Mouse (Mus musculus): Measurements from ENCODE around the gene Col18a1. TPM values are rescaled to one million over a fixed set of nuclear protein-coding genes. Genes with fewer than 3 reads are reported as not detected.

Gene Col18a1
- total RNA-seq, 2 experiments from 2014 or later: 30.0 to 31.8 TPM

- intact Hi-C loops (cut with DNase I): no loop called here
- no peak for DNase-seq
Measured at GRCm38 (mm10) chr10:77190967-77191915, 24.9 kb upstream of the Col18a1 start.

DNA sequence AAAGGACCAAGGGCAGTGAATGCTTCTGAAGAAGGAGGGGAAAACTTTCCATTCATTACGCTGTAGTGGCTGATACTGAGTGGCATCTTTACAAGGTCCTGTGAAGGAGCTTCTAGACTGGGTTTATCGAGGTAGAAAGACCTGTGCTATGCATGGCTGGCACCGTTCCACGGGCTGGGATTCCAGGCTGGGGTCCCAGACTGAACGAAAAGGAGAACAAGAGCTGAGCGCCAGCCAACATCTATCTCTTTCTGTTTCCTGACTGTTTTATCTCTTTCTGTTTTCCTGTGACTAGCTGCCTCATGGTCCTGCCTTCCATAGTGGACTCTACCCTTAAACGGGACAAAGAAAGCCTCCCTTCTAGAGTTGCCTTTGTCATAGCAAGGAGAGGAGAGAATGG is 21.1 kb upstream of the Col18a1 start:
- DNase-seq: peak in 1 of 2 experiments; percentile 23
- intact Hi-C loops (cut with DNase I): no loop called here

DNA sequence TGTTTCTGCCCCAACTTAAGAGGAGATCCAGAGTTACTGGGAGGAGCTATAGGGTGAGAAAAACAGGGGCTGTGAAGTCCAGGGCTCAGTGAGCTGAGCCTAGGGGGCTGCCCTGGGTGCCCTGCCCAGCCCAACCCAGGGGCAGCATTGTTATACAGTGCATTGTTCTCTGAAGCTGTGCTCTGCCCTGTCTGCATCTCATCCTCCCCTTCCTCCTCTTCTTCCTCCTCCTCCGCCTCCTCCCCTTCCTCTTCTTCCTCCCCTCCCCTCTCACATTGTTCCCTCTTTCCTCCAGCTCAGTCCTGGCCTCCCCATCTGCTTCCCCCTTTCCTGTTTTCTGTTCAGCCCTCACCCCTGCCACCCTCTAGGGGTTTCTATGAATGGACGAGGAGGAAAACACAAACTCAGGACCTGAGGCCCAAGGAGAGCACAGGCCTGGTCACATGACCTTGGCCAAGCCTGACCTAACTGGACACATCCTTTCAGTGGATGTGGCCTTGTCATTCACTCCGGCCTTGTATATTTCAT is 16.5 kb upstream of the Col18a1 start:
- intact Hi-C loops (cut with DNase I): no loop called here
- DNase-seq: peak in 1 of 2 experiments; percentile 15

GRCm38 (mm10) chr10:77180110-77180509 is 13.8 kb upstream of the Col18a1 start:
- DNase-seq: no peak
- intact Hi-C loops (cut with DNase I): no loop called here

- intact Hi-C loops (cut with DNase I): no loop called here
- DNase-seq: no peak
Measured at GRCm38 (mm10) chr10:77178691-77179090, 12.3 kb upstream of the Col18a1 start.

GRCm38 (mm10) chr10:77170400-77170799 is 4.1 kb upstream of the Col18a1 start:
- intact Hi-C loops (cut with DNase I): no loop called here
- DNase-seq: no peak

DNA sequence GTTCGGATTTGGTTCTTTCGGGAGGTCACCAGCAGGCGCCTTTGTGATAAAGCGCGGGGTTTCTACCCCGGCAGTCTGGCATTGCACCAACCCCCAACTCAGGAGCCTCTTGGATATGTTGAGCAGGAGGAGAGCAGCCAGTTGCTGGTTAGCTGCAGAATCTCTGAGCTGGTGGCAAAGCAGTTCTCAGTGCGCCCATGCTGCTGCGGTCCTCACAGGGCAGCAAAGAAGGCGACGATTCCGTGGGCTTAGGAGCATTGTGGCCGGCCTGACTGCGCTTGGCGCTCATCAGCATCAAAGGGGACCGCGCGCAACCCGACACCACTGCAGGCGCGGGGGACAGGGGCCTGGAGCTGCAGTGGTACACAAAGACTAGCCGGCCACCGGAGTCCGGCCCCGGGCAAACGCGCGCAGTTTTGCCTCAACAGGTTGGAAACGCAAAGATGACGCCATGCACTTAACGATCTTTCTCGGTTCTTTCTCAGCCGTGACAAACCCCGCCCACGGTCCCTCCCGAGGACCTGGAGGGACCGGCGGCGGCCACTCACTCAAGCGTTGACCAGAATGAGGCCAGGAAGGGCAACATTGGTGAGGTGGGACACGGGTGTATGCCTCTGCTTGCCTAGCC is 916 bp downstream of the Col18a1 start:
- DNase-seq: peak in 1 of 2 experiments; percentile 20
- intact Hi-C loops (cut with DNase I): no loop called here

- no peak for DNase-seq
- intact Hi-C loops (cut with DNase I): no loop called here
Measured at GRCm38 (mm10) chr10:77164437-77165052, 1.8 kb downstream of the Col18a1 start.

DNA sequence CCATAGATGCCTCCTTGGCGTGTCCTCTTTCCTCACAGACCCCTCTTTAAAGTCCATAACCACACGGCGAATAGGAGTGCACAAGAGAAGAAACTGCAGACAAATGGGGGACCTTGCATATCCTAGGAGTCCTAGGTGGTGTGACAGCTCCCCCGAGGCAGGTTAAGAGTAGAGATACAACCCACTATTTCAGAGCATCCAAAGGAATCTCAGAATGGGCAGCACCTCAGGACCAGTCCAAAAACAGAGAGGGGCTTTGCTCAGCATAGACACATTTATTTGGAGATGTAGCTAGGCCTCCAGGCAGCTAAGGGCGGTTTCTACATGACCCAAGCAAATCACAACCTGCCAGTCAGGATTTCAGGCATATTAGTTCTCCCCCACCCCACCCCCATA is 2.3 kb downstream of the Col18a1 start:
- DNase-seq: no peak
- intact Hi-C loops (cut with DNase I): no loop called here

DNA sequence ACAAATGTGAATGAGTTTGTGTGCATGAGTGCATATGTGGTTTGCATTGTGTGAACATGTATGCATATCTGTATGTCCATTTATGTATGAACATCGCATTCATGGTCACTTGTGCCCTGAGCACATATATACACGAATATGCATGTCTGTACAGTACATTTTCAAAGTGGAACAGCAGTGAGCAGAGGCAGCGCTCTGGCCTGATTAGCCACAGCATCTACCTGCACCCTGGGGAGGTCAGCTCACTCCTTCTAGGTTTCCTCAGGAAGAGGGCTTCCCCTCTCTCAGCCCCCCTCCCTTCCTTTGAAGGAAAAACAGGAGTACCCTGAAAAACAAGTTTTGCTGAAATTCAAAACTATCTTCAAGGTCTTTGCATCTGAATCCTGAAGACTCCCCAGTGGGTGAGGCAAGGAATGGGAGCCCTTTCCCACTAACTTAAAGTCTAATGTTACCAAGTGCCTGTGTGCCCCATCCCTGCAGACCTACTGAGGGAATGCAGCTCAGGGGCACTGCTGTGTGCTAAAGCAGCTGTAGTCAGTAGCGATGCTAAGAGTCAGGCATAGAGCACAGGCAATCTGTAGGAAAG is 2.9 kb downstream of the Col18a1 start:
- intact Hi-C loops (cut with DNase I): no loop called here
- DNase-seq: no peak

DNA sequence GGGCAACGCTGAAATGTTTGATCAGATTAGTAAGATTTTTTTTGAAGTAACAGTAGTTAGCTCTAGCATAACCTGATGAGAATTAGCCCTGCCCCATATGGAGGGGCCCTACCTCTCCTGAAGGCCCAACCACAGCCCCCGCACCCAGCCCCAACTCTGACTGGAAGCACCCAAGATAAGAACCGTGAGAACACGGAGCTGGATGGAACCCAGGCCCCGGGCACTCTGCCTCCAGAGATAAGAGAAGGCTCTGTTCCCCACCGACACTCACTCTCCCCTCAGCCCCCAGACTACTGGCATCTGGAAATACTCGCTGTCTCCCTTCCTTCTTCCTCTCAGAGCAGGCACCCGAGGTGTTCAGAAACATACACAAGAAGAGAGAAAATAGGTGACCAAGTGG is 6.8 kb downstream of the Col18a1 start:
- DNase-seq: no peak
- intact Hi-C loops (cut with DNase I): no loop called here

- DNase-seq: no peak
- intact Hi-C loops (cut with DNase I): no loop called here
Measured at GRCm38 (mm10) chr10:77158948-77159347, 7.4 kb downstream of the Col18a1 start.

- DNase-seq: no peak
- intact Hi-C loops (cut with DNase I): no loop called here
Measured at GRCm38 (mm10) chr10:77157245-77158019, 8.9 kb downstream of the Col18a1 start.

GRCm38 (mm10) chr10:77152178-77152621 is 14.1 kb downstream of the Col18a1 start:
- intact Hi-C loops (cut with DNase I): no loop called here

DNA sequence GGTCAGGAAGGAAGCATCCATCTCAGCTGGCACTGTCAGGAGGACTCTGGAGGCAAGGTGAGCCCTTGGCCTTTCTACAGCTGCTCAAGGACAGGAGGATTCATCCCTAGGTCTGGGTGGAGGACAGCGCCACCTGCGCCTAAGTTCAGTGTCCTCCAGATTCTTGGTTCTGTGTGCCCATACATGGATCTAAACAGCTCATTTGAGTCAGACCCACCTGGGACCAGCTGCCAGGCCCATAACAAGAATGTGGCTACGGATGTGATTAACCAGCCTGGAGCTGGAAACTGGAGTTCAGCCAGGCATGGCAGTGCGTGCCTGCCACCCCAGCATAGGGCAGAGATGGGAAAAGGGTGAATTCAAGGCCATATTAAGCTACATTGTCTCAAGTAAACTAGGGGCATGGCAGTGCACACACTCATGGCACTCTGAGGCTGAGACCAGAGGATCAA is 14.8 kb downstream of the Col18a1 start:
- DNase-seq: no peak
- intact Hi-C loops (cut with DNase I): no loop called here

More at GRCm38 (mm10) chr10:77152178-77152621, 14.1 kb downstream of the Col18a1 start:
- no peak for DNase-seq

GRCm38 (mm10) chr10:77150947-77151521 is 15.3 kb downstream of the Col18a1 start:
- intact Hi-C loops (cut with DNase I): no loop called here
- DNase-seq: no peak

DNA sequence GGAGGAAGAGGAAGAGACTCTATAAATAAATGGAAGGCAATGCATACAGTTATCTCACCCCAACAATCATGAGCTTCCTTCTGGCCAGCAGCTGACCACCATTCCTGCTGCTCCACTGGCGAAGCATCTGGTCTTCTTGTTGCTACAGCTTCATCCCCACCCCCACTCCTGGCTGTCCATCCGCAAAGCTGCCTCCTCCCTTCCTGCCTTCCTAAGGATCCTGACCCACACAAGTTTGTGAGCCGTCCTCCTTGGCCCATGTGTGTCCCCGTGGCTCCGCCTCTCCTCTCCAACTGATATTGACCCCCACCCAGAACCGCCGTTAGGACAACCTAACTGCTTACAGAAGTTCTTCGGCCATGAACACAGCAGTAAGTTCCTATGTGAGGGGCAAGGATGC is 16.3 kb downstream of the Col18a1 start:
- intact Hi-C loops (cut with DNase I): no loop called here

DNA sequence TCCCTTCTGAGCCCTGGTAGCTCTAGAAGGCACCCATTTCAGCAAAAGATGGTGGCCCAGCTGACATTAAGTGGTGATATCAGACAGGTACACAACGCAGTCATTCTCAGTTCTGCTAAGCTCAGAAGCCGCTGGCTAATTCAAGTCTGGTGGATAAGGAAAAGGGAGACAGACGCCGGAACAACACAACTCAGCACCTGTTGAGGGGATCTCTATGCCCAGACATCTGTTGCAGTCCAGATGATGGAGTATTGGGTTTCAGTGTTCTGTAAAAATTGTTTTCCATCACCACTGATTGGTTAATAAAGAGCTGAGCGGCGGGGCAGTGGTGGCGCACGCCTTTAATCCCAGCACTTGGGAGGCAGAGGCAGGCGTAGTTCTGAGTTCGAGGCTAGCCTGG is 18.8 kb downstream of the Col18a1 start:
- intact Hi-C loops (cut with DNase I): no loop called here

More for the DNA sequence above, 16.3 kb downstream of the Col18a1 start:
- DNase-seq: peak; percentile 16 to 33

DNA sequence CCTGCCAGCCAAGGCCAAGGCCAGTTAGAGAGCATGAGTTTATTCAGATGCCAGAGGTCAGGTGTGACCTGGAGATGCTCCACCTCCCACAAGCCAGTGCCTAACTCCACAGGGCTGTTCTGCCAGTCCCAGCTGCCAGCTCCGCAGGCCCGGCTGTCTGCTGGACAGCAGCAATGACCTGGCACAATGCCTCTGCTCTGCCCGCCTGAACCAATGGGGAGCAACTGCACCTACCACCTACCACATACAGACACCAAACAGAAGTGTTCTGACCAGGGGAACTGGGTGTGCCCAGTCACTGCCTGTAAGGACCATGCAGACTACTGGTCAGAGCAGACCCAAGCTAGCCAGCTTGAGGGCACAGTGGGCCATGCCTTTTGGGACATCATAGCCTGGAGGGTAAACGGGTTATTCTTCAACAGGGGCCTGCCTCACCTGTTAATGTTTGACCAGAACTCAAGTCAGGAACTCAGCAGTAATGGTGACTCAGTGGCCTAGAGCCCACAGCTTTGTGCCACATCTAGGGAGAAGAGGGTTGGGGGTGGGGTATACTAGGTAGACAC is 19.4 kb downstream of the Col18a1 start:
- intact Hi-C loops (cut with DNase I): no loop called here
- peak; percentile 38 to 54 for DNase-seq

More for the DNA sequence above, 18.8 kb downstream of the Col18a1 start:
- DNase-seq: no peak

Measured in heart, postnatal 14 days (tissue).